Mouse (Mus musculus) retina, postnatal 7 days (tissue): Measurements from ENCODE around the gene Gm20388.

Source experiments
- DNase-seq: peaks from one replicate; pipeline ENCODE4 v3.0.0-alpha.2; 2012; ENCODE audit warnings: low read depth, low spot score

Gm20388 gene

GRCm38 (mm10) chr8:121731471-121732333 lies 1821.1 kb downstream of the Gm20388 start:
- DNase-seq: no peak

GRCm38 (mm10) chr8:121732334-121732665 lies 1821.7 kb downstream of the Gm20388 start:
- no peak for DNase-seq

GRCm38 (mm10) chr8:121734262-121734661 lies 1823.6 kb downstream of the Gm20388 start:
- DNase-seq: no peak

GRCm38 (mm10) chr8:121736236-121736635 lies 1825.6 kb downstream of the Gm20388 start:
- no peak for DNase-seq

- DNase-seq: no peak
Measured at GRCm38 (mm10) chr8:121740721-121741120, 1830.1 kb downstream of the Gm20388 start.

- no peak for DNase-seq
Measured at GRCm38 (mm10) chr8:121749501-121749900, 1838.9 kb downstream of the Gm20388 start.

GRCm38 (mm10) chr8:121750512-121750911 lies 1839.9 kb downstream of the Gm20388 start:
- no peak for DNase-seq

GRCm38 (mm10) chr8:121751407-121751806 lies 1840.8 kb downstream of the Gm20388 start:
- peak; percentile 60 for DNase-seq

- no peak for DNase-seq
Measured at GRCm38 (mm10) chr8:121758470-121758869, 1847.8 kb downstream of the Gm20388 start.

GRCm38 (mm10) chr8:121760484-121760883 lies 1849.8 kb downstream of the Gm20388 start:
- DNase-seq: no peak

GRCm38 (mm10) chr8:121761480-121761879 lies 1850.8 kb downstream of the Gm20388 start:
- DNase-seq: no peak

- no peak for DNase-seq
Measured at GRCm38 (mm10) chr8:121762999-121763699, 1852.5 kb downstream of the Gm20388 start.

GRCm38 (mm10) chr8:121763700-121764013 lies 1853.0 kb downstream of the Gm20388 start:
- DNase-seq: no peak

GRCm38 (mm10) chr8:121765594-121766138 lies 1855.0 kb downstream of the Gm20388 start:
- no peak for DNase-seq

GRCm38 (mm10) chr8:121769095-121769494 lies 1858.5 kb downstream of the Gm20388 start:
- DNase-seq: no peak

- DNase-seq: no peak
Measured at GRCm38 (mm10) chr8:121769621-121770020, 1859.0 kb downstream of the Gm20388 start.

- DNase-seq: no peak
Measured at GRCm38 (mm10) chr8:121770845-121771752, 1860.5 kb downstream of the Gm20388 start.

- DNase-seq: no peak
Measured at GRCm38 (mm10) chr8:121773876-121774275, 1863.2 kb downstream of the Gm20388 start.

GRCm38 (mm10) chr8:121782493-121782892 lies 1871.9 kb downstream of the Gm20388 start:
- DNase-seq: no peak

- no peak for DNase-seq
Measured at GRCm38 (mm10) chr8:121786542-121786941, 1875.9 kb downstream of the Gm20388 start.

- no peak for DNase-seq
Measured at GRCm38 (mm10) chr8:121788786-121789185, 1878.1 kb downstream of the Gm20388 start.

- DNase-seq: no peak
Measured at GRCm38 (mm10) chr8:121792159-121792558, 1881.5 kb downstream of the Gm20388 start.
